Mouse (Mus musculus): ENCODE results near the gene Tomm40l. TPM values are rescaled to one million over a fixed set of nuclear protein-coding genes. Genes with fewer than 3 reads are reported as not detected.

The Tomm40l gene
- polyA plus RNA-seq, 1 experiment from 2014 or later, result 16.5 TPM

- Histone ChIP-seq H3K4me3 (ENCODE audit: low read depth, low read length) (no peak overlapping the region), H3K27me3 (replicated peaks; ENCODE audit: control insufficient read depth, insufficient read depth, low read length) (no peaks in the 10 kb centered on the region), H3K27ac (ENCODE audit: low read depth, low read length) (no peak overlapping the region), H3K36me3 (ENCODE audit: control insufficient read depth, insufficient read depth) (0 out of 2 replicates have a peak, but pooled peaks cover 3% of the 10 kb centered on the region), H3K9ac (ENCODE audit: low read depth, low read length) (no peak overlapping the region), H3K9me3 (ENCODE audit: control insufficient read depth) (no peaks in the 10 kb centered on the region), H3K4me1 (replicated peaks; ENCODE audit: control insufficient read depth, insufficient read depth, low read length) (peaks cover 4% of the 10 kb centered on the region; the same call in 1 of the 2 replicates), H3K4me2 (replicated peaks; ENCODE audit: low read depth) (no peak overlapping the region)
- no peak for ATAC-seq
- 57% methylated on average over 3 of the region's 3 CpGs for WGBS
- no peak for TF ChIP-seq CTCF (IDR thresholded peaks at IDR 0.05; ENCODE audit: low read depth)
These were observed 38.0 kb upstream of the Tomm40l start for GRCm38 (mm10) chr1:171260316-171260715.

DNA sequence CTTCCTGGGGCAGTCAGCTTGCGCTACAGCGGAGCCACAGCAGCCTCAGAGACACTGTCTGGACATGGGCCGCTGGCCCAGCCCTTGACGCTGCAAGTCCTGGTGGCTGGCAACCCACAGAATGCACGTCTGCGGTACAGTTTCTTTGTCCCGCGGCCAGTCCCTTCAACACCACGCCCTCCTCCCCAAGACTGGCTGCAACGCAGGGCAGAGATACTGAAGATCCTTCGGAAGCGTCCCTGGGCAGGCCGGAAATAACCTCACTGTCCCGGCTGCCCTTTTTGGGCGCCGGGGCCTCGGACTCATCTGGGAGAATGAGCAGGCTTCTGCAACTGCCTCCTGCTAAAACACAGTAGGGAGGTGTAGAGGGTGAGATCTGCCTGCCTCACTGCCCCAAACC lies 36.6 kb upstream of the Tomm40l start:
- H3K27me3 ChIP-seq (replicated peaks; ENCODE audit: control insufficient read depth, insufficient read depth, low read length), result no peaks in the 10 kb centered on the region
- no peak overlapping the region for H3K4me3 ChIP-seq (ENCODE audit: low read depth, low read length)
- H3K36me3 ChIP-seq (ENCODE audit: control insufficient read depth, insufficient read depth), result 0 out of 2 replicates have a peak, but pooled peaks cover 3% of the 10 kb centered on the region
- no peak overlapping the region for H3K9ac ChIP-seq (ENCODE audit: low read depth, low read length)
- H3K27ac ChIP-seq (ENCODE audit: low read depth, low read length), result no peak overlapping the region
- H3K9me3 ChIP-seq (ENCODE audit: control insufficient read depth), result no peaks in the 10 kb centered on the region
- ATAC-seq, result no peak
- WGBS, result 73% methylated on average over 17 of the region's 17 CpGs
- H3K4me1 ChIP-seq (replicated peaks; ENCODE audit: control insufficient read depth, insufficient read depth, low read length), result peaks cover 4% of the 10 kb centered on the region; the same call in 1 of the 2 replicates
- no peak overlapping the region for H3K4me2 ChIP-seq (replicated peaks; ENCODE audit: low read depth)
- TF ChIP-seq CTCF (IDR thresholded peaks at IDR 0.05; ENCODE audit: low read depth), result no peak

DNA sequence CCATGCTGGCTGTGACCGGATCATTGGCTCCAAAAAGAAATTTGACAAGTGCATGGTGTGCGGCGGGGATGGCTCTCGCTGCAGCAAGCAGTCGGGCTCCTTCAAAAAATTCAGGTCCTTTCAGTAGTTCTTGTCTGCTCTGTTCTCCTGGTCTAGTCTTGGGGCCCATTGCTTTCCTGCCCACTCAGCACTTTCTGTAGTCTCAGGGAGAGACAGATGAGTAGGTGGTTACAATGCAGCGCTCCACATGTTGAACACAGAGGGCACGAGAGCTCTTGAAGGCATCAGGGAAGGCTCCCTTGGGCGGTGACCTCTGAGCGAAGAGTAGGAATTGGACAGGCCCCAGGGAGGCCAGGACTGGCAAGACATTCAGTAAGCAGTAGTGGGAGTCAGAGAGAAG lies 35.5 kb upstream of the Tomm40l start:
- no peak for TF ChIP-seq CTCF (IDR thresholded peaks at IDR 0.05; ENCODE audit: low read depth)
- Histone ChIP-seq H3K27ac (ENCODE audit: low read depth, low read length) (no peak overlapping the region), H3K36me3 (ENCODE audit: control insufficient read depth, insufficient read depth) (0 out of 2 replicates have a peak, but pooled peaks cover 3% of the 10 kb centered on the region), H3K27me3 (replicated peaks; ENCODE audit: control insufficient read depth, insufficient read depth, low read length) (no peaks in the 10 kb centered on the region), H3K4me1 (replicated peaks; ENCODE audit: control insufficient read depth, insufficient read depth, low read length) (peaks cover 4% of the 10 kb centered on the region; the same call in 1 of the 2 replicates), H3K9ac (ENCODE audit: low read depth, low read length) (no peak overlapping the region), H3K4me2 (replicated peaks; ENCODE audit: low read depth) (no peak overlapping the region), H3K4me3 (ENCODE audit: low read depth, low read length) (no peak overlapping the region), H3K9me3 (ENCODE audit: control insufficient read depth) (no peaks in the 10 kb centered on the region)
- 88% methylated on average over 9 of the region's 9 CpGs for WGBS
- no peak for ATAC-seq

- 64% methylated on average over 15 of the region's 15 CpGs for WGBS
- no peak overlapping the region for H3K9ac ChIP-seq (ENCODE audit: low read depth, low read length)
- no peak overlapping the region for H3K4me2 ChIP-seq (replicated peaks; ENCODE audit: low read depth)
- peak; percentile 81 for TF ChIP-seq CTCF (IDR thresholded peaks at IDR 0.05; ENCODE audit: low read depth)
- no peaks in the 10 kb centered on the region for H3K9me3 ChIP-seq (ENCODE audit: control insufficient read depth)
- no peak for ATAC-seq
- no peaks in the 10 kb centered on the region for H3K4me1 ChIP-seq (replicated peaks; ENCODE audit: control insufficient read depth, insufficient read depth, low read length)
- H3K4me3 ChIP-seq (ENCODE audit: low read depth, low read length), result no peak overlapping the region
- 0 out of 2 replicates have a peak, but pooled peaks cover 3% of the 10 kb centered on the region for H3K36me3 ChIP-seq (ENCODE audit: control insufficient read depth, insufficient read depth)
- no peak overlapping the region for H3K27ac ChIP-seq (ENCODE audit: low read depth, low read length)
- no peaks in the 10 kb centered on the region for H3K27me3 ChIP-seq (replicated peaks; ENCODE audit: control insufficient read depth, insufficient read depth, low read length)
These were observed 34.7 kb upstream of the Tomm40l start for GRCm38 (mm10) chr1:171256937-171257548.

DNA sequence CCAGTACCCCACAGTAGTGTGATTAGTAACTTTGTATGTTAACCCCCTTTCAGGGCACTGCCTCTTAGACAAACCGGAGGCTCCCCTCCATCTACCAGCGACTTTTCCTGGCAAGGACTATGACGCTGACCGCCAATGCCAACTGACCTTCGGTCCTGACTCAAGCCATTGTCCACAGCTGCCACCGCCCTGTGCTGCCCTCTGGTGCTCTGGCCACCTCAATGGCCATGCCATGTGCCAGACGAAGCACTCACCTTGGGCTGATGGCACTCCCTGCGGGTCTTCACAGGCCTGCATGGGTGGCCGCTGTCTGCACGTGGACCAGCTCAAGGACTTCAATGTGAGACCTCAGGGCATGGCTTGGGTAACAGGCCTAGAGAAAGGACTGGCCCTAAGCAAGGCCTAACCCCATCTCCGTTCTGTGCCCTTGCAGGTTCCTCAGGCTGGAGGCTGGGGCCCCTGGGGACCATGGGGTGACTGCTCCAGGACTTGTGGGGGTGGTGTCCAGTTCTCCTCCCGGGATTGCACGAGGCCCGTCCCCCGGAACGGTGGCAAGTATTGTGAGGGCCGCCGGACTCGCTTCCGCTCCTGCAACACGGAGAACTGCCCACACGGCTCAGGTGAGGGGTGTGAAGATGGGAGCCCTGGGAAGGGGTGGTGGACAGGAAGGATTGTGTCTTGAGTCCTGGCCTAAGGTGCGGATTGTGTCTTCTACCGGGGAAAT lies 33.9 kb upstream of the Tomm40l start:
- ATAC-seq, result no peak
- H3K4me1 ChIP-seq (replicated peaks; ENCODE audit: control insufficient read depth, insufficient read depth, low read length), result no peaks in the 10 kb centered on the region
- H3K9me3 ChIP-seq (ENCODE audit: control insufficient read depth), result no peaks in the 10 kb centered on the region
- H3K4me3 ChIP-seq (ENCODE audit: low read depth, low read length), result no peak overlapping the region
- no peaks in the 10 kb centered on the region for H3K27me3 ChIP-seq (replicated peaks; ENCODE audit: control insufficient read depth, insufficient read depth, low read length)
- 88% methylated on average over 24 of the region's 24 CpGs for WGBS
- no peak overlapping the region for H3K9ac ChIP-seq (ENCODE audit: low read depth, low read length)
- TF ChIP-seq CTCF (IDR thresholded peaks at IDR 0.05; ENCODE audit: low read depth), result peak; percentile 43
- H3K4me2 ChIP-seq (replicated peaks; ENCODE audit: low read depth), result no peak overlapping the region
- no peak overlapping the region for H3K27ac ChIP-seq (ENCODE audit: low read depth, low read length)
- 0 out of 2 replicates have a peak, but pooled peaks cover 3% of the 10 kb centered on the region for H3K36me3 ChIP-seq (ENCODE audit: control insufficient read depth, insufficient read depth)

DNA sequence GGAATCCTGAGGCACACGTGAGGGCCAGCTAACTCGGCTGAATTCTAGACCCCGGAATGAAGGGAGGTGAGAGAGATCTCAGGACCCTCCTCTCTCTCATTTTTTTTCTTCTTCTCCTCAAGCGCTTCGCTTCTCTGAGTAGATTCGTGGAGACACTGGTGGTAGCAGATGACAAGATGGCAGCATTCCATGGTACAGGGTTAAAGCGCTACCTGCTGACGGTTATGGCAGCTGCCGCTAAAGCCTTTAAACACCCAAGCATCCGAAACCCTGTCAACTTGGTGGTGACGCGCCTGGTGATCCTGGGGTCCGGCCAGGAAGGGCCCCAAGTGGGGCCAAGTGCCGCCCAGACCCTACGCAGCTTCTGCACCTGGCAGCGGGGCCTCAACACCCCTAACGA lies 30.1 kb upstream of the Tomm40l start:
- Histone ChIP-seq H3K4me3 (ENCODE audit: low read depth, low read length) (peak overlapping the region; percentile 35; the same call in 1 of the 2 replicates), H3K4me2 (replicated peaks; ENCODE audit: low read depth) (peak overlapping the region; percentile 58), H3K27ac (ENCODE audit: low read depth, low read length) (no peak overlapping the region), H3K9ac (ENCODE audit: low read depth, low read length) (no peak overlapping the region), H3K4me1 (replicated peaks; ENCODE audit: control insufficient read depth, insufficient read depth, low read length) (no peaks in the 10 kb centered on the region; the same call in 1 of the 2 replicates), H3K36me3 (ENCODE audit: control insufficient read depth, insufficient read depth) (0 out of 2 replicates have a peak, but pooled peaks cover 3% of the 10 kb centered on the region), H3K9me3 (ENCODE audit: control insufficient read depth) (no peaks in the 10 kb centered on the region), H3K27me3 (replicated peaks; ENCODE audit: control insufficient read depth, insufficient read depth, low read length) (no peaks in the 10 kb centered on the region; the same call in 1 of the 2 replicates)
- ATAC-seq, result no peak
- TF ChIP-seq CTCF (IDR thresholded peaks at IDR 0.05; ENCODE audit: low read depth), result no peak
- 69% methylated on average over 17 of the region's 17 CpGs for WGBS
